In the genomic region with DNA sequence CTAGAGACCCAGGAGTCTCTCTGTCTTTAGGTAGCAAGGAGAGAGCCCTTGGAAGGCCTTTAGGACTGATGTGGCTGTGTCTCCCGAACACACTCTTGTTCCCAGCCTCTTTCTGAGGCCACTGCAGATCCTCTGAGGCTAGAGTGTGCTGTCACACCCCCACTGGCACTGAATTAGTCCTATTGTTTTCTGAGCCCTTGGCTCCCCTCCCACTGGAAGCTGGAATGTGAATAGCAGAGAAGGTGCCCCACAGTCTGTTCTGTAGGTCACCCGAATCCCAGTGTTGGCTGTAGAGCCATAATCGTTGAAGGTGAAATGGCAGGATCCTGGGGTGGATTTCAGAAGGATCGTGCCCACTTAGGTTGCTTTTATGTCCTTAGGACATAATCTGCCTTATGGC, we compare ENCODE assay signal across 11 mouse cellular contexts. TPM values are rescaled to one million over a fixed set of nuclear protein-coding genes. Genes with fewer than 3 reads are reported as not detected.
A peak's percentile ranks its signal among the peaks of the same experiment; 100 is the strongest.
DNase-seq lines count a peak whose midpoint lies in the region; ATAC-seq lines count a peak whose summit lies in the region.
"Had no signal": no experiment of that assay in that cellular context is flagged by ENCODE, and none has a peak within 500 bp of the region (broad histone marks: within the 10 kb centered on the region; RNA-seq: fewer than 3 reads in every experiment).

No protein-coding gene starts in this region.

- no peak overlapping the region for H3K4me3 ChIP-seq in liver, embryonic 11.5 days (ENCODE audit: low read depth, low read length)
- no peak overlapping the region for H3K4me3 ChIP-seq in liver, embryonic 12.5 days
- no peak overlapping the region for H3K4me3 ChIP-seq in brown adipose tissue, adult 24 weeks (ENCODE audit: insufficient read depth, low read depth, low read length)
- H3K4me3 ChIP-seq in heart, embryonic 10.5 days, result no peak overlapping the region
- H3K4me3 ChIP-seq in forebrain, embryonic 14.5 days (ENCODE audit: low read depth, low read length), result no peak overlapping the region
- H3K4me3 ChIP-seq: neural tube, embryonic 15.5 days had no signal

- H3K4me1 ChIP-seq in liver, embryonic 11.5 days (replicated peaks; ENCODE audit: control insufficient read depth, insufficient read depth, low read length), result peaks cover 35% of the 10 kb centered on the region
- H3K4me1 ChIP-seq in liver, embryonic 12.5 days, result peaks cover 82% of the 10 kb centered on the region
- peaks cover 7% of the 10 kb centered on the region; the same call in 1 of the 2 replicates for H3K4me1 ChIP-seq in brown adipose tissue, adult 24 weeks (ENCODE audit: control insufficient read depth, insufficient read depth, insufficient read length, low read length)
- H3K4me1 ChIP-seq in heart, embryonic 10.5 days, result peaks cover 79% of the 10 kb centered on the region
- peaks cover 11% of the 10 kb centered on the region for H3K4me1 ChIP-seq in forebrain, embryonic 14.5 days (ENCODE audit: control insufficient read depth, insufficient read depth, low read length)

- DNase-seq in liver, embryonic 11.5 days (ENCODE audit: low spot score), result no peak
- no peak for DNase-seq in heart, embryonic 10.5 days (ENCODE audit: low spot score)
- DNase-seq in lung, postnatal 10 days, result peak; percentile 51
- no peak for DNase-seq in forebrain, embryonic 14.5 days (ENCODE audit: low spot score)
- no peak for DNase-seq in urinary bladder, postnatal 14 days (ENCODE audit: low spot score)
- DNase-seq: gastrocnemius, postnatal 14 days had no signal

- H3K36me3 ChIP-seq in liver, embryonic 11.5 days (ENCODE audit: control insufficient read depth, insufficient read depth, low read length), result no peaks in the 10 kb centered on the region
- no peaks in the 10 kb centered on the region for H3K36me3 ChIP-seq in liver, embryonic 12.5 days
- 0 out of 2 replicates have a peak, but pooled peaks cover 3% of the 10 kb centered on the region for H3K36me3 ChIP-seq in heart, embryonic 10.5 days
- H3K36me3 ChIP-seq in forebrain, embryonic 14.5 days (ENCODE audit: control insufficient read depth, insufficient read depth, low read length), result 0 out of 2 replicates have a peak, but pooled peaks cover 4% of the 10 kb centered on the region
- H3K36me3 ChIP-seq: neural tube, embryonic 15.5 days had no signal

- H3K27ac ChIP-seq in liver, embryonic 11.5 days (ENCODE audit: low read depth, low read length), result peak overlapping the region; percentile 3; the same call in 1 of the 2 replicates
- no peak overlapping the region for H3K27ac ChIP-seq in liver, embryonic 12.5 days
- H3K27ac ChIP-seq in brown adipose tissue, adult 24 weeks (replicated peaks; ENCODE audit: low read depth, low read length), result peak overlapping the region; percentile 35; the same call in 1 of the 2 replicates
- H3K27ac ChIP-seq in heart, embryonic 10.5 days, result 0 out of 2 replicates have a peak overlapping the region, but pooled peaks have one; percentile 42
- H3K27ac ChIP-seq in forebrain, embryonic 14.5 days (ENCODE audit: low read depth, low read length), result no peak overlapping the region
- H3K27ac ChIP-seq: macrophage; neural tube, embryonic 15.5 days had no signal

- no peaks in the 10 kb centered on the region for H3K27me3 ChIP-seq in liver, embryonic 11.5 days (replicated peaks; ENCODE audit: control insufficient read depth, insufficient read depth, low read length)
- no peaks in the 10 kb centered on the region for H3K27me3 ChIP-seq in liver, embryonic 12.5 days (replicated peaks)
- H3K27me3 ChIP-seq in heart, embryonic 10.5 days (ENCODE audit: insufficient read depth, poor library complexity, severe bottlenecking), result no peaks in the 10 kb centered on the region
- H3K27me3 ChIP-seq in forebrain, embryonic 14.5 days (replicated peaks; ENCODE audit: control insufficient read depth, insufficient read depth, low read length), result no peaks in the 10 kb centered on the region
- H3K27me3 ChIP-seq: neural tube, embryonic 15.5 days had no signal

- no peak for ATAC-seq in liver, embryonic 11.5 days (replicated peaks; ENCODE audit: low FRiP score)
- no peak for ATAC-seq in liver, embryonic 12.5 days
- no peak for ATAC-seq in erythroid progenitor cell, adult 5-6 weeks (replicated peaks; ENCODE audit: low FRiP score, poor library complexity, severe bottlenecking)
- ATAC-seq in forebrain, embryonic 14.5 days, result no peak

- no peaks in the 10 kb centered on the region for H3K9me3 ChIP-seq in liver, embryonic 11.5 days (ENCODE audit: control insufficient read depth, low read length)
- H3K9me3 ChIP-seq in liver, embryonic 12.5 days (replicated peaks), result no peaks in the 10 kb centered on the region
- no peaks in the 10 kb centered on the region for H3K9me3 ChIP-seq in heart, embryonic 10.5 days
- no peaks in the 10 kb centered on the region for H3K9me3 ChIP-seq in forebrain, embryonic 14.5 days (replicated peaks; ENCODE audit: control insufficient read depth, low read length)
- H3K9me3 ChIP-seq: neural tube, embryonic 15.5 days had no signal

- peak overlapping the region; percentile 14; the same call in 1 of the 2 replicates for H3K9ac ChIP-seq in liver, embryonic 11.5 days (ENCODE audit: low read depth, low read length)
- no peak overlapping the region for H3K9ac ChIP-seq in liver, embryonic 12.5 days
- H3K9ac ChIP-seq in forebrain, embryonic 14.5 days (ENCODE audit: low read length), result no peak overlapping the region
- H3K9ac ChIP-seq: neural tube, embryonic 15.5 days had no signal

- 65% methylated on average over 4 of the region's 4 CpGs for WGBS in liver, embryonic 11.5 days
- 60% methylated on average over 4 of the region's 4 CpGs for WGBS in liver, embryonic 12.5 days (ENCODE audit: insufficient replicate concordance)
- WGBS in heart, embryonic 10.5 days, result 54% methylated on average over 4 of the region's 4 CpGs
- 45% methylated on average over 4 of the region's 4 CpGs for WGBS in forebrain, embryonic 14.5 days

- 0 out of 2 replicates have a peak overlapping the region, but pooled peaks have one; percentile 2 for H3K4me2 ChIP-seq in liver, embryonic 11.5 days
- H3K4me2 ChIP-seq in liver, embryonic 12.5 days, result no peak overlapping the region
- no peak overlapping the region for H3K4me2 ChIP-seq in forebrain, embryonic 14.5 days (ENCODE audit: low read length)
- H3K4me2 ChIP-seq: neural tube, embryonic 15.5 days had no signal

RNA-seq across cellular contexts. Expression of gene Zfp523, which starts 3.4 kb away (rescaled TPM):
- 13.3 and 14.6 TPM in 2 replicates for polyA plus RNA-seq in liver, embryonic 11.5 days (2014; fragmentation: Nextera tagmentation; extraction: Ambion mirVana)
- 11.1 TPM in 2 replicates for polyA plus RNA-seq in liver, embryonic 12.5 days (2016; fragmentation: Nextera tagmentation; extraction: Ambion mirVana)
- 6.1 and 12.0 TPM in 2 replicates for polyA plus RNA-seq in brown adipose tissue, adult 24 weeks (2012; ENCODE audit: insufficient read depth, insufficient read length, missing spikeins)
- 28.1 and 34.2 TPM in 2 replicates for polyA plus RNA-seq in heart, embryonic 10.5 days (2016; fragmentation: Nextera tagmentation; extraction: Ambion mirVana)
- 5.8 TPM in 1 of 2 replicates, not detected in the other for total RNA-seq in erythroid progenitor cell, adult 5-6 weeks (2015; ENCODE audit: low replicate concordance)
- total RNA-seq in erythroid progenitor cell, adult 5-6 weeks (2017; ENCODE audit: low replicate concordance), result 1.4 and 7.9 TPM in 2 replicates
- polyA plus RNA-seq in forebrain, embryonic 14.5 days (2014; fragmentation: Nextera tagmentation; extraction: Ambion mirVana), result 31.0 and 33.9 TPM in 2 replicates

RNA-seq across cellular contexts. Expression of gene Def6, which starts 27.2 kb away (rescaled TPM):
- polyA plus RNA-seq in liver, embryonic 11.5 days (2014; fragmentation: Nextera tagmentation; extraction: Ambion mirVana), result 24.1 and 27.3 TPM in 2 replicates
- polyA plus RNA-seq in liver, embryonic 12.5 days (2016; fragmentation: Nextera tagmentation; extraction: Ambion mirVana), result 21.6 and 25.2 TPM in 2 replicates
- polyA plus RNA-seq in brown adipose tissue, adult 24 weeks (2012; ENCODE audit: insufficient read depth, insufficient read length, missing spikeins), result 0.71 and 2.1 TPM in 2 replicates
- 3.2 and 5.2 TPM in 2 replicates for polyA plus RNA-seq in heart, embryonic 10.5 days (2016; fragmentation: Nextera tagmentation; extraction: Ambion mirVana)
- total RNA-seq in erythroid progenitor cell, adult 5-6 weeks (2015; ENCODE audit: low replicate concordance), result 5.8 and 13.8 TPM in 2 replicates
- total RNA-seq in erythroid progenitor cell, adult 5-6 weeks (2017; ENCODE audit: low replicate concordance), result 17.2 and 17.8 TPM in 2 replicates
- 2.4 and 3.2 TPM in 2 replicates for polyA plus RNA-seq in forebrain, embryonic 14.5 days (2014; fragmentation: Nextera tagmentation; extraction: Ambion mirVana)

RNA-seq across cellular contexts. Expression of gene Scube3, which starts 38.4 kb away (rescaled TPM):
- polyA plus RNA-seq in liver, embryonic 11.5 days (2014; fragmentation: Nextera tagmentation; extraction: Ambion mirVana), result 2.6 TPM in 2 replicates
- 0.91 and 1.2 TPM in 2 replicates for polyA plus RNA-seq in liver, embryonic 12.5 days (2016; fragmentation: Nextera tagmentation; extraction: Ambion mirVana)
- polyA plus RNA-seq in brown adipose tissue, adult 24 weeks (2012; ENCODE audit: insufficient read depth, insufficient read length, missing spikeins), result not detected in 2 replicates
- 2.1 and 5.5 TPM in 2 replicates for polyA plus RNA-seq in heart, embryonic 10.5 days (2016; fragmentation: Nextera tagmentation; extraction: Ambion mirVana)
- total RNA-seq in erythroid progenitor cell, adult 5-6 weeks (2015; ENCODE audit: low replicate concordance), result not detected in 2 replicates
- total RNA-seq in erythroid progenitor cell, adult 5-6 weeks (2017; ENCODE audit: low replicate concordance), result not detected in 2 replicates
- 4.7 TPM in 2 replicates for polyA plus RNA-seq in forebrain, embryonic 14.5 days (2014; fragmentation: Nextera tagmentation; extraction: Ambion mirVana)

RNA-seq across cellular contexts. Expression of gene Ppard, which starts 52.2 kb away (rescaled TPM):
- polyA plus RNA-seq in liver, embryonic 11.5 days (2014; fragmentation: Nextera tagmentation; extraction: Ambion mirVana), result 1.6 and 2.3 TPM in 2 replicates
- 2.0 and 2.1 TPM in 2 replicates for polyA plus RNA-seq in liver, embryonic 12.5 days (2016; fragmentation: Nextera tagmentation; extraction: Ambion mirVana)
- 14.2 and 15.2 TPM in 2 replicates for polyA plus RNA-seq in brown adipose tissue, adult 24 weeks (2012; ENCODE audit: insufficient read depth, insufficient read length, missing spikeins)
- 0.87 and 1.2 TPM in 2 replicates for polyA plus RNA-seq in heart, embryonic 10.5 days (2016; fragmentation: Nextera tagmentation; extraction: Ambion mirVana)
- total RNA-seq in erythroid progenitor cell, adult 5-6 weeks (2015; ENCODE audit: low replicate concordance), result 2.9 and 4.0 TPM in 2 replicates
- total RNA-seq in erythroid progenitor cell, adult 5-6 weeks (2017; ENCODE audit: low replicate concordance), result 1.7 TPM in 1 of 2 replicates, not detected in the other
- 1.7 and 1.8 TPM in 2 replicates for polyA plus RNA-seq in forebrain, embryonic 14.5 days (2014; fragmentation: Nextera tagmentation; extraction: Ambion mirVana)

Comparison
In these comparisons a context has a peak if more than half of its experiments do, and no peak if none do; other contexts are left out.
1. H3K27ac ChIP-seq: peak in liver, embryonic 11.5 days (single experiment), brown adipose tissue, adult 24 weeks (single experiment) and heart, embryonic 10.5 days (single experiment); none in liver, embryonic 12.5 days (single experiment) and forebrain, embryonic 14.5 days (single experiment).